Mouse (Mus musculus): ENCODE results near the gene Hist1h2bk. TPM values are rescaled to one million over a fixed set of nuclear protein-coding genes. Genes with fewer than 3 reads are reported as not detected.
A peak's percentile ranks its signal among the peaks of the same experiment; 100 is the strongest.

The Hist1h2bk gene
- polyA plus RNA-seq, 1 experiment from 2014 or later: 6.2 TPM

DNA sequence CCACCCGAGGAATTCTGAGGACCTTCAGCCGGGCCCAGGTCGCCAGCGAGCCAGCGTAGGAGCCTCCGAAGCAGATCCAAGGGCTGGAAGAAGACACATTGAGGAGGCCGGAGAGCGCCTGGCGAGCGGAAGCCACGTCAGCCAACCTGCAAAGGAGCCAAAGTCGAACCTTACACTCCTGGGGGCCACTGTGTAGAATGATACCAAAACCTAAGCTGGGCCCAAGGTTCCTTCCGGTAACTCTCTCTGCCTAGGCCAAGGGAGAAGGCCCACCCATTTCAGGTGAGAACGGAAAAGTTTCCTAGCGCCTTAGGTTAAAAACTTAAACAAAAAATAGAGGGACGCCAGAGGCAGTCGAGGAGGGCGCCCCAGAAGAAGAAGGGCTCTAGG, 28.6 kb upstream of the Hist1h2bk start:
- ATAC-seq (ENCODE audit: insufficient read depth, low FRiP score, low TSS enrichment): no peak
- no peaks in the 10 kb centered on the region for H3K9me3 ChIP-seq (ENCODE audit: control insufficient read depth, low read length)
- H3K27ac ChIP-seq (ENCODE audit: low read depth, low read length): no peak overlapping the region
- 1% methylated on average over 18 of the region's 18 CpGs for WGBS
- DNase-seq (ENCODE audit: low spot score): no peak
- peaks cover 93% of the 10 kb centered on the region for H3K27me3 ChIP-seq (ENCODE audit: control insufficient read depth, insufficient read depth, low read length)
- H3K4me3 ChIP-seq (ENCODE audit: low read depth, low read length): peak overlapping the region; percentile 44
- H3K4me1 ChIP-seq (ENCODE audit: control insufficient read depth, insufficient read depth, low read length): peaks cover 14% of the 10 kb centered on the region
- H3K9ac ChIP-seq (ENCODE audit: low read length): no peak overlapping the region
- no peaks in the 10 kb centered on the region for H3K36me3 ChIP-seq (ENCODE audit: control insufficient read depth, insufficient read depth, low read length)
- peak overlapping the region; percentile 79 for H3K4me2 ChIP-seq (ENCODE audit: low read depth)

DNA sequence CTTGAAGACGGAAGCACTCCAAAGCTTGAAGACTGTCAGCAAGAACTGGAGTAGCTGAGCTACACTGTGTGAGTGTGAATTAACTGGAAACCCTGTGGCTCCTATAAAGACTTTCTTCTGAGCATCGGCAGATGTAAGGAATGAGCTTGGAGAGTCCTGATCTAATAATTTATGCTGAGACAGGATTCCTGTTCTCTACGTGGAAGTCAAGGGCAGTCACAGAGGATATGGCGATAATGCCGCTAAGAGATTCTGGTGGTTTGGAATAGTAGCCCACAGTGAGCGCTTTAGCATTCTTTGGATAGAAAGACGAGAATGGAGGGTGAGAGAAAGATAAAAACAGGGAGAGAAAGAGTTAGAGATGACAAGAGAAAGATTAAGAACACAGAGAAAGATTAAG, 27.8 kb upstream of the Hist1h2bk start:
- WGBS: 44% methylated on average over 7 of the region's 7 CpGs
- ATAC-seq (ENCODE audit: insufficient read depth, low FRiP score, low TSS enrichment) (no peak), DNase-seq (ENCODE audit: low spot score) (no peak)
- peaks cover 14% of the 10 kb centered on the region for H3K4me1 ChIP-seq (ENCODE audit: control insufficient read depth, insufficient read depth, low read length)
- no peak overlapping the region for H3K4me2 ChIP-seq (ENCODE audit: low read depth)
- H3K36me3 ChIP-seq (ENCODE audit: control insufficient read depth, insufficient read depth, low read length): no peaks in the 10 kb centered on the region
- H3K27me3 ChIP-seq (ENCODE audit: control insufficient read depth, insufficient read depth, low read length): peaks cover 93% of the 10 kb centered on the region
- no peak overlapping the region for H3K9ac ChIP-seq (ENCODE audit: low read length)
- no peak overlapping the region for H3K4me3 ChIP-seq (ENCODE audit: low read depth, low read length)
- no peaks in the 10 kb centered on the region for H3K9me3 ChIP-seq (ENCODE audit: control insufficient read depth, low read length)
- no peak overlapping the region for H3K27ac ChIP-seq (ENCODE audit: low read depth, low read length)

DNA sequence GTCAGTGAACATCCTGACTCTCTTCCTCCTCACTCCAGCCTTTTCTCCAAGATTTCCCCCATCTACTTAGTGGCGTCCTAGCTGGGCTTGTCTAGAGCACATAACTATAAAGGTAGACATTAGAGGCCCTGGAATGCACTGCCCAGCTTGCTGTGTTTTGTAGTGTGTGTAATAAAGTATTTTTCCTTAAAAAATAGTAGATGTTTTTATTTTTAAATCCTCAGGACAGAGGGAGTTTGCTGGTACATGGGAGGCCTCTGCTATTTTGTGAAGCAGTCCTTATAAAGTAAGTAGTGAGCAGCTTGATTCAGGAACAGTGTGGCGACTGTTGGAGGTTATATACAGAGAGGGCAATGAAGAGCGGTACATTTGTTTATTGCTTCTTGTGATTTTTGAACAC, 27.0 kb upstream of the Hist1h2bk start:
- Histone ChIP-seq H3K27ac (ENCODE audit: low read depth, low read length) (no peak overlapping the region), H3K4me3 (ENCODE audit: low read depth, low read length) (no peak overlapping the region), H3K4me2 (ENCODE audit: low read depth) (no peak overlapping the region), H3K9ac (ENCODE audit: low read length) (no peak overlapping the region), H3K4me1 (ENCODE audit: control insufficient read depth, insufficient read depth, low read length) (peaks cover 14% of the 10 kb centered on the region), H3K36me3 (ENCODE audit: control insufficient read depth, insufficient read depth, low read length) (no peaks in the 10 kb centered on the region), H3K9me3 (ENCODE audit: control insufficient read depth, low read length) (no peaks in the 10 kb centered on the region), H3K27me3 (ENCODE audit: control insufficient read depth, insufficient read depth, low read length) (peaks cover 91% of the 10 kb centered on the region)
- WGBS: 67% methylated on average over 3 of the region's 3 CpGs
- DNase-seq (ENCODE audit: low spot score) (no peak), ATAC-seq (ENCODE audit: insufficient read depth, low FRiP score, low TSS enrichment) (no peak)

DNA sequence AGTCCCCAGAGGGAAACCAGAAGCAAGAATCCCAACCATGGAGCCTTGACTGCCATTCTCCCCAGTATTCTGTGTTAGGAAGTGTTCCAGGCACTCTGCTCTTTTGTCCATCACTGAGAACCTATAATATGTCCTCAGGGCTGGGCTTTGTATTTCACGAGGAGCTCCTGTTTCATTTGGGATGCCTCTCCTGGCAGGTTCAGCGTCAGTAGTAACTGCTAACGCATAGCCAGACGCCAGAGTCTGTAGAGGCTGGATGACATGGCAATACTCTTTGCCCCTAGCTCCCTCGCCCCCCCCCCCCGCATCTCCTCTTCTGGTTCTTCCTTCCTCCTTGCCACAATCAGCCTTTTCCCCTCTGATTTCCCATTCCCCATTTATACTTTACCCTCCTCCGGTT, 26.0 kb upstream of the Hist1h2bk start, which contains the start of gene Prss16:
TSS of gene Prss16 (minus strand) at position 101 of the 400 bp plus-strand sequence.
- H3K36me3 ChIP-seq (ENCODE audit: control insufficient read depth, insufficient read depth, low read length): no peaks in the 10 kb centered on the region
- ATAC-seq (ENCODE audit: insufficient read depth, low FRiP score, low TSS enrichment): no peak
- 33% methylated on average over 6 of the region's 7 CpGs for WGBS
- no peak within 1 kb of the TSS for H3K4me2 ChIP-seq (ENCODE audit: low read depth)
- H3K27ac ChIP-seq (ENCODE audit: low read depth, low read length): no peak within 1 kb of the TSS
- no peaks in the 10 kb centered on the region for H3K9me3 ChIP-seq (ENCODE audit: control insufficient read depth, low read length)
- no peak within 1 kb of the TSS for H3K9ac ChIP-seq (ENCODE audit: low read length)
- no peak within 1 kb of the TSS for H3K4me3 ChIP-seq (ENCODE audit: low read depth, low read length)
- DNase-seq (ENCODE audit: low spot score): no peak
- peaks cover 91% of the 10 kb centered on the region for H3K27me3 ChIP-seq (ENCODE audit: control insufficient read depth, insufficient read depth, low read length)
- peaks cover 14% of the 10 kb centered on the region for H3K4me1 ChIP-seq (ENCODE audit: control insufficient read depth, insufficient read depth, low read length)

DNA sequence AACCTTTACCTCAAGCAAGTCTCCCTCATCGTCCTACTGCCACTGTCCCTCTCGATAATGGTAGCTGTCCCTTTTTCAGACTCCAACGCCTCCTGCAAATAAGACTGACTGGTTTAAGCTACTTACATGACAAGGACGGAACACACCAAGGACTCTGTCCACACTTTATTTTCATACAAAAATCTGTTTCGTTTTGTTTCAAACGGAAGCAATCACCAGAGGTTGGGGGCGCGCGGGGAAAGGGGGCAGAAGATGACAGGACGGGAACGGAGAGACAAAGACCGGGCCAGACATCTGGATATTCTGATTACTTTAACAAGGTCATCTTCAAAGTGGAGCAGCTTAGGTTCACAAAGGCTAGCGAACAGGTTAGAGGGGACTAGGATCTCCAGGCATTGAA, 22.0 kb upstream of the Hist1h2bk start:
- no peaks in the 10 kb centered on the region for H3K4me1 ChIP-seq (ENCODE audit: control insufficient read depth, insufficient read depth, low read length)
- no peak overlapping the region for H3K4me2 ChIP-seq (ENCODE audit: low read depth)
- H3K9me3 ChIP-seq (ENCODE audit: control insufficient read depth, low read length): no peaks in the 10 kb centered on the region
- WGBS: 11% methylated on average over 13 of the region's 13 CpGs
- H3K4me3 ChIP-seq (ENCODE audit: low read depth, low read length): no peak overlapping the region
- ATAC-seq (ENCODE audit: insufficient read depth, low FRiP score, low TSS enrichment): no peak
- no peak overlapping the region for H3K9ac ChIP-seq (ENCODE audit: low read length)
- no peak overlapping the region for H3K27ac ChIP-seq (ENCODE audit: low read depth, low read length)
- peaks cover 64% of the 10 kb centered on the region for H3K27me3 ChIP-seq (ENCODE audit: control insufficient read depth, insufficient read depth, low read length)
- H3K36me3 ChIP-seq (ENCODE audit: control insufficient read depth, insufficient read depth, low read length): no peaks in the 10 kb centered on the region
- DNase-seq (ENCODE audit: low spot score): no peak

DNA sequence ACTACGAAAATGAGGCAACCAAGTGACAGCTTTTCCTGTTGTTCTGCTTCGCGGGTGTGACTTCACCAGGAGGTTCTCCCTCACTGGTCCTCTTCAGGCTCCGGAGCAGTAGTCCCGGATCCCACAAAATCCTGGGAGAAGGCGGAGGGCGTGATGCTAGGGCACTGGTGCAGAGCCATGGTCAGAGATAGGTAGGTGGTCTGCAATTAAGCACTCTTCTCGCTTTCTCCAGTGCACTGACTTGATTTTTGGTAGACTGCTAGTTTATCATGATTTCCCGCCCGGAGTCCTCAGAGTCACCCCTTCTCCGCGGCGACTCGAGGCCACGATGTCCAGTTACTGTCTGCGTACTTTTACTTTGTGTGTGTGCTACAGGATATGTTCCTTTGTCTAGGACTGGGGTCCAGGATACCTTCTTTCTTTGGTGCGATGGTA, 21.2 kb upstream of the Hist1h2bk start:
- H3K9ac ChIP-seq (ENCODE audit: low read length): no peak overlapping the region
- H3K27me3 ChIP-seq (ENCODE audit: control insufficient read depth, insufficient read depth, low read length): peaks cover 61% of the 10 kb centered on the region
- peak overlapping the region; percentile 15; the same call in 1 of the 2 replicates for H3K4me2 ChIP-seq (ENCODE audit: low read depth)
- H3K9me3 ChIP-seq (ENCODE audit: control insufficient read depth, low read length): no peaks in the 10 kb centered on the region
- H3K27ac ChIP-seq (ENCODE audit: low read depth, low read length): no peak overlapping the region
- no peak overlapping the region for H3K4me3 ChIP-seq (ENCODE audit: low read depth, low read length)
- WGBS: 9% methylated on average over 17 of the region's 17 CpGs
- DNase-seq (ENCODE audit: low spot score) (peak; percentile 51), ATAC-seq (ENCODE audit: insufficient read depth, low FRiP score, low TSS enrichment) (no peak)
- no peaks in the 10 kb centered on the region for H3K36me3 ChIP-seq (ENCODE audit: control insufficient read depth, insufficient read depth, low read length)
- no peaks in the 10 kb centered on the region for H3K4me1 ChIP-seq (ENCODE audit: control insufficient read depth, insufficient read depth, low read length)

DNA sequence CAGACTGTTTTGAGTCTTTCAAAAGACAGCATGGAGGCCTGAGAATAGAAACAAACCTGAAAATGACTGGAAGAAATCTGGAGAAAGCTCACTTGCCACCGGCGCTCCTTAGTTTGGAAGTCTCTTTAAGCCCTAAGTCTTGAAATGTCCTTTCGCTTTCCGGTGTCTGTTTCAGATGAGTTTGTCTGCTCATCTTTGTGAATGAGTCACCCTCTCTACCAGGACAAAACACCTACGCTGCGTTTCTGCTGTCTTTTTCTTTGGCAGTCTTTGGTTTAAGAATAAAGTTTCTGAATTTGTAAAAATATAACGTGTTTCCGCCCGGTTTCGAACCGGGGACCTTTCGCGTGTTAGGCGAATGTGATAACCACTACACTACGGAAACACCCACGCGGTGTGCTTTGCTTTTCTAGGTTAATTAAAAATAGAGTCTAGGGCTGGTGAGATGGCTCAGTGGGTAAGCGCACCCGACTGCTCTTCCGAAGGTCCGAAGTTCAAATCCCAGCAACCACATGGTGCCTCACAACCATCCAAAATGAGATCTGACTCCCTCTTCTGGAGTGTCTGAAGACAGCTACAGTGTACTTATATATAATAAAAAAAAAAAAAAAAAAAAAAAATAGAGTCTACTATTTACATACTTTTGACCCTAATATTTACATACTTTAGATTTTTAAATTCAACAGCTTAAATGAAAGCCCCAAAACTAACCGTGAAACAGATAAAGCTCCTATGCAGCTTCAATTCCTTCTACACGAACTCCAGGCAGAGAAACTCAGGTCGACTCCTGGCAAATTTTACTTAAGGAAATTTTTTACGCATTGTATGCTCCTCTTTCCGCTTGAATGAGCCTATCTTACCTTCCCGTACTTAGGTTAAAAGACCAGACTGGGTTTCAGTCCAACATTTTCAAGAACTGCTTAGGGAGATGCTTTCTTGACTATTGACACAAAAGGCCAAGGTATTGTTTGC, 19.9 kb upstream of the Hist1h2bk start:
- H3K27me3 ChIP-seq (ENCODE audit: control insufficient read depth, insufficient read depth, low read length): peaks cover 52% of the 10 kb centered on the region
- no peak overlapping the region for H3K4me3 ChIP-seq (ENCODE audit: low read depth, low read length)
- ATAC-seq (ENCODE audit: insufficient read depth, low FRiP score, low TSS enrichment) (peak; percentile 39; the same call in 1 of the 2 replicates), DNase-seq (ENCODE audit: low spot score) (peak; percentile 77)
- 0 out of 2 replicates have a peak, but pooled peaks cover 3% of the 10 kb centered on the region for H3K4me1 ChIP-seq (ENCODE audit: control insufficient read depth, insufficient read depth, low read length)
- 15% methylated on average over 27 of the region's 27 CpGs for WGBS
- no peak overlapping the region for H3K4me2 ChIP-seq (ENCODE audit: low read depth)
- H3K9me3 ChIP-seq (ENCODE audit: control insufficient read depth, low read length): no peaks in the 10 kb centered on the region
- H3K36me3 ChIP-seq (ENCODE audit: control insufficient read depth, insufficient read depth, low read length): no peaks in the 10 kb centered on the region
- H3K27ac ChIP-seq (ENCODE audit: low read depth, low read length): no peak overlapping the region
- H3K9ac ChIP-seq (ENCODE audit: low read length): no peak overlapping the region

DNA sequence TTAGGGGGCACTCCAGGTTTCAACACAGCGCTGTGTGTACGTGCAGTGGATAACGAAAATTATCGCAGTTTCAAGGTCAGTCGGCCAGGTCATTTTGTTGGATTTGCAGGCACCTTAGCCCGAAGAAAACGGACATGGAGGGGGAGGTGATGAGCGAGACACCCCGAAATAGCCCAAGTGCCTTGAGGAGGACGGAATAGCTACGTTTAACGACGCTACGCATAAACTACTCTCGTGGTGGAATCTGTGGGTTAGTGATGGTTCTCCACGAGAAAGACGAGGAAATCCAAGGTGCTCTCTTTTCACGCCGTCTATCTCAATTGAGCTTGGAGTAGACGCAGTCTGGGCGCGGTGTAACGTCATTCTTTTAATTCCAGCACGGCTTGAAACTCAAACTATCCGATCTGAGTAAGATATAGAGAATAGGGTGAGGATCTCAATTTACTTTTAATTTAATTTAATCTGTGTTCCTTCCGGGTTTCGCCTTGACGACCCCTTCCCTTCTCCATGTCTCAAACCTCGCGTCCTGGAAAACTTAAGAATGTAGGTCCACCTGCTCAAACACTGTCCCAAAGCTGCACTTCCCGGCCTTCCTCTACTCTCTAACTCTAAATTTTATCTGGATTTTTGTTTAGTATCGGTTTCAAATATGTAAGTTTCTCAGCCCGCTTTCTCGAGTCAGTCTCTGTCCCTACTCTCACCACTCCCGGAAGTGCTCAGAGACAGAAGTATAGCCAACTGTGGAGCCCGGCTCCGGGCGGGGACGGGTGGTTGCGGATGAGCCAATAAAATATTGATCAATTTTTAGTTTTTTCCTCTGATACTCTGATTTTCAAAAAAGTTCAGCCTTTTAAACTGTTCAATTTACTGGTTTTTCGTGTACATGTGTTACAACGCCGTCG, 15.5 kb upstream of the Hist1h2bk start:
- WGBS: under 1% methylated on average over 44 of the region's 44 CpGs

More for the DNA sequence above, 15.5 kb upstream of the Hist1h2bk start:
- DNase-seq (ENCODE audit: low spot score) (no peak), ATAC-seq (ENCODE audit: insufficient read depth, low FRiP score, low TSS enrichment) (no peak)
- H3K27ac ChIP-seq (ENCODE audit: low read depth, low read length): no peak overlapping the region
- 0 out of 2 replicates have a peak, but pooled peaks cover 3% of the 10 kb centered on the region for H3K4me1 ChIP-seq (ENCODE audit: control insufficient read depth, insufficient read depth, low read length)
- H3K9ac ChIP-seq (ENCODE audit: low read length): no peak overlapping the region
- H3K9me3 ChIP-seq (ENCODE audit: control insufficient read depth, low read length): no peaks in the 10 kb centered on the region
- peak overlapping the region; percentile 42 for H3K4me3 ChIP-seq (ENCODE audit: low read depth, low read length)
- peak overlapping the region; percentile 57 for H3K4me2 ChIP-seq (ENCODE audit: low read depth)
- no peaks in the 10 kb centered on the region for H3K36me3 ChIP-seq (ENCODE audit: control insufficient read depth, insufficient read depth, low read length)
- H3K27me3 ChIP-seq (ENCODE audit: control insufficient read depth, insufficient read depth, low read length): peaks cover 15% of the 10 kb centered on the region
